9 mouse cellular contexts compared by ENCODE assay signal in genomic region chr11:79071082-79071972, GRCm38 (mm10).
A peak's percentile ranks its signal among the peaks of the same experiment; 100 is the strongest.
DNase-seq lines count a peak whose midpoint lies in the region; ATAC-seq and TF ChIP-seq lines count a peak whose summit lies in the region.
"Had no signal": no experiment of that assay in that cellular context is flagged by ENCODE, and none has a peak within 500 bp of the region (broad histone marks: within the 10 kb centered on the region; RNA-seq: fewer than 3 reads in every experiment).

No protein-coding gene starts in this region.

- H3K9me3 ChIP-seq in hindbrain, embryonic 12.5 days (replicated peaks): no peaks in the 10 kb centered on the region
- no peaks in the 10 kb centered on the region for H3K9me3 ChIP-seq in hindbrain, postnatal 0 days (ENCODE audit: low read length)
- no peaks in the 10 kb centered on the region for H3K9me3 ChIP-seq in heart, embryonic 12.5 days (replicated peaks)
- H3K9me3 ChIP-seq in megakaryocyte, embryonic 14.5 days: no peaks in the 10 kb centered on the region

- WGBS in hindbrain, embryonic 12.5 days: 82% methylated on average over 7 of the region's 7 CpGs
- WGBS in hindbrain, postnatal 0 days: 79% methylated on average over 7 of the region's 7 CpGs
- WGBS in heart, embryonic 12.5 days: 62% methylated on average over 7 of the region's 7 CpGs

- no peak overlapping the region for H3K9ac ChIP-seq in hindbrain, embryonic 12.5 days
- no peak overlapping the region for H3K9ac ChIP-seq in hindbrain, postnatal 0 days (replicated peaks; ENCODE audit: low read length)
- peak overlapping the region; percentile 13; the same call in 1 of the 2 replicates for H3K9ac ChIP-seq in heart, embryonic 12.5 days

- no peaks in the 10 kb centered on the region for H3K27me3 ChIP-seq in hindbrain, embryonic 12.5 days
- H3K27me3 ChIP-seq in hindbrain, postnatal 0 days (ENCODE audit: insufficient read depth, low read length): no peaks in the 10 kb centered on the region
- H3K27me3 ChIP-seq in heart, embryonic 12.5 days (replicated peaks): no peaks in the 10 kb centered on the region
- no peaks in the 10 kb centered on the region for H3K27me3 ChIP-seq in megakaryocyte, embryonic 14.5 days (replicated peaks)

- DNase-seq in hindbrain, postnatal 0 days (ENCODE audit: low spot score): no peak
- DNase-seq in adipocyte (ENCODE audit: low spot score): peak; percentile 87
- no peak for DNase-seq in embryo, embryonic 11 days
- no peak for DNase-seq in retina, embryonic 14.5 days (ENCODE audit: low spot score)
- DNase-seq in urinary bladder, postnatal 10 days (ENCODE audit: low spot score): no peak
- DNase-seq: thymus, postnatal 25 days had no signal

- no peak overlapping the region for H3K4me2 ChIP-seq in hindbrain, embryonic 12.5 days (replicated peaks)
- no peak overlapping the region for H3K4me2 ChIP-seq in hindbrain, postnatal 0 days (ENCODE audit: low read depth, low read length)
- H3K4me2 ChIP-seq in heart, embryonic 12.5 days: peak overlapping the region; percentile 39

- peak; percentile 29; the same call in 1 of the 2 replicates for ATAC-seq in hindbrain, embryonic 12.5 days (ENCODE audit: low FRiP score)
- ATAC-seq in hindbrain, postnatal 0 days: no peak
- ATAC-seq in heart, embryonic 12.5 days (ENCODE audit: insufficient number of reproducible peaks, low FRiP score): peak; percentile 90

- no peak for TF ChIP-seq CTCF in hindbrain, postnatal 0 days (IDR thresholded peaks at IDR 0.05; ENCODE audit: low read depth)

- peaks cover 21% of the 10 kb centered on the region for H3K4me1 ChIP-seq in hindbrain, embryonic 12.5 days
- H3K4me1 ChIP-seq in hindbrain, postnatal 0 days (ENCODE audit: insufficient read depth, low read length): no peaks in the 10 kb centered on the region; the same call in 1 of the 2 replicates
- peaks cover 64% of the 10 kb centered on the region for H3K4me1 ChIP-seq in heart, embryonic 12.5 days (replicated peaks)
- peaks cover 99% of the 10 kb centered on the region for H3K4me1 ChIP-seq in megakaryocyte, embryonic 14.5 days

- H3K4me3 ChIP-seq in hindbrain, embryonic 12.5 days: no peak overlapping the region
- H3K4me3 ChIP-seq in hindbrain, postnatal 0 days (ENCODE audit: low read length): no peak overlapping the region
- H3K4me3 ChIP-seq in heart, embryonic 12.5 days: no peak overlapping the region
- peak overlapping the region; percentile 85 for H3K4me3 ChIP-seq in megakaryocyte, embryonic 14.5 days (replicated peaks)

- H3K27ac ChIP-seq in hindbrain, embryonic 12.5 days: 0 out of 2 replicates have a peak overlapping the region, but pooled peaks have one; percentile 35
- no peak overlapping the region for H3K27ac ChIP-seq in hindbrain, postnatal 0 days
- H3K27ac ChIP-seq in heart, embryonic 12.5 days (ENCODE audit: poor library complexity, severe bottlenecking): peak overlapping the region; percentile 75

- H3K36me3 ChIP-seq in hindbrain, embryonic 12.5 days: no peaks in the 10 kb centered on the region
- no peaks in the 10 kb centered on the region for H3K36me3 ChIP-seq in hindbrain, postnatal 0 days (ENCODE audit: insufficient read depth, low read length)
- peaks cover 14% of the 10 kb centered on the region for H3K36me3 ChIP-seq in heart, embryonic 12.5 days
- peaks cover 80% of the 10 kb centered on the region for H3K36me3 ChIP-seq in megakaryocyte, embryonic 14.5 days (replicated peaks; ENCODE audit: low read length)
